Mouse (Mus musculus) embryonic facial prominence, embryonic 12.5 days (tissue): ENCODE results near the gene Cdkn2d. TPM values are rescaled to one million over a fixed set of nuclear protein-coding genes. Genes with fewer than 3 reads are reported as not detected.
"Not testable (repeated sequence)": the region's sequence is repeated elsewhere in the genome, so short reads cannot be mapped to it uniquely, and the experiment has no call there.

ENCODE experiments used
- ATAC-seq: fragments of 200-750 bp; cut with Nextera tagmentation; 2 replicates; pipeline ENCODE4 v1.8.0; 2017; ENCODE audit not compliant: insufficient number of reproducible peaks, insufficient read depth, low FRiP score, low TSS enrichment
- H3K27ac ChIP-seq: fragments of 300-500 bp; sonication (generic); 2 replicates; pipeline ENCODE4 v1.5.1; 2016; ENCODE audit warnings: mild to moderate bottlenecking
- H3K27me3 ChIP-seq: fragments of 300-500 bp; sonication (generic); 2 replicates; pipeline ENCODE4 v1.6.1; 2016; ENCODE audit warnings: mild to moderate bottlenecking, moderate library complexity
- H3K36me3 ChIP-seq: fragments of 300-500 bp; sonication (generic); 2 replicates; pipeline ENCODE4 v1.6.1; 2016; ENCODE audit warnings: mild to moderate bottlenecking
- H3K4me1 ChIP-seq: fragments of 300-500 bp; sonication (generic); 2 replicates; pipeline ENCODE4 v1.6.1; 2016
- H3K4me2 ChIP-seq: fragments of 300-500 bp; sonication (generic); replicated peaks from 2 replicates; pipeline ENCODE4 v1.6.1; 2016; ENCODE audit warnings: mild to moderate bottlenecking, moderate library complexity
- H3K4me3 ChIP-seq: fragments of 300-500 bp; sonication (generic); 2 replicates; pipeline ENCODE4 v1.5.1; 2016; ENCODE audit warnings: mild to moderate bottlenecking
- H3K9ac ChIP-seq: fragments of 300-500 bp; sonication (generic); 2 replicates; pipeline ENCODE4 v1.6.1; 2016; ENCODE audit warnings: mild to moderate bottlenecking, moderate library complexity
- H3K9me3 ChIP-seq: fragments of 300-500 bp; sonication (generic); 2 replicates; pipeline ENCODE4 v1.6.1; 2016; ENCODE audit warnings: mild to moderate bottlenecking, moderate library complexity
- WGBS: fragments of 180-500 bp; shearing (Covaris S2); methylation state at CpG from one replicate; pipeline ENCODE4 v1.1.7; 2016; 5-methylcytosine and 5-hydroxymethylcytosine counted together
- polyA plus RNA-seq: library from polyadenylated mRNA; unstranded; fragments of >200 nt; fragmentation: Nextera tagmentation; extraction: Ambion mirVana; gene quantifications from 2 replicates; pipeline ENCODE4 v1.2.1, GENCODE M21; 2016

Gene Cdkn2d
- polyA plus RNA-seq, 1 experiment from 2014 or later, result 51.7 TPM

DNA sequence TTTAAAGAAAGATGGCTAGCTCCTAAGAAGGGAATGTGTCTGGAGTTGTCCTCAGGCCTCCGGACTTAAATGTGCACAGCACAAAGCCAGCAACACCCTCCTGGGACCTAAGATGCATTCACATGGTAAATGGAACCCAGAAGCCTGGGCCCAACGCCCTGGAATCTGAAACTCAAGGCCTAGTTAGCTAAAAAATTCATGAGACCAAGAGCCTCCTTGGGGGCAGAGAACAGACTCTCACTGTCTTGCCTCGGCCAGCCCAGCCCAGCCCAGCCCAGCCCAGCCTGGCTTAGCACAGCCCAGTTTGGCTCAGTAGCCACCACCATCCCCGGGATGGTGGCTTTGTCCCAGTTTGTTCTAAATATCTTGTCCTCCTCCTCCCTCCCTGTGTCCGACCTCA lies 24.2 kb upstream of the Cdkn2d start:
- no peaks in the 10 kb centered on the region for H3K36me3 ChIP-seq
- no peak overlapping the region for H3K27ac ChIP-seq
- ATAC-seq, result no peak
- WGBS, result 44% methylated on average over 5 of the region's 5 CpGs
- H3K4me1 ChIP-seq, result no peaks in the 10 kb centered on the region
- no peak overlapping the region for H3K9ac ChIP-seq
- no peak overlapping the region for H3K4me3 ChIP-seq
- H3K9me3 ChIP-seq, result peaks cover 6% of the 10 kb centered on the region; the same call in 1 of the 2 replicates
- peaks cover 21% of the 10 kb centered on the region for H3K27me3 ChIP-seq
- no peak overlapping the region for H3K4me2 ChIP-seq

DNA sequence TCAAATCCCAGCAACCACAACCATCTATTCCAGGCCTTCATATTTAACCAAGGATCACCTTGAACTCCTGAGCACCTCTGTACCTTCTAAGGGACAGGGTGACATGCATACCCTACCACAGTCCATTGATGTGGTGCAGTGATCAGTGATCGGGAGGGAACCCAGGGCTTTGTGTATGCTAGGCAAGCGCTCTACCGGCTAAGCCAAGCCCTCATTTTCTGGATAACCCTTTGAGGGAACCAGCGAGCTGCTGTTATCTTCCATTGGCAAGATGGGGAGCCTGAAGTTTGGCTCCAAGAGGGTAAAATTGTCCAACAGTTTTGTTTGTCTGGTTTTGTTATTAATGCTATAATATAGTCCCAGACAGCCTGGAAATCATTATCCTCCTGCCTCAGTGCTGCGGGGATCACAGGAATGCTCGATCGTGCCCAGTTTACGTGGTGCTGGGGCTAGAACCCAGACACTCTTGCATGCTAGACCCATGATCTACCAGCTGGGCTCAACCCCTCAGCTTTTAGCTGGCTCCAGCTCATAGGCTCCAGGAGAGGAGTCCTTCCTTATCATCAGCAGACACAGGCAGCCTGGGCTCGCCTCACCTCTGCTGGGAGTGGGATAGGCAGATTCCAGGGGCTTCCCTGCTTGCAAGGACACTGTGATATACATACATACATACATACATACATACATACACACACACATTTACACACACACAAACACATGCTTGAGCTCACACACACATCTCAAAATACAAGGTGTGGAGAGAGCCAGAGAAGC lies 23.3 kb upstream of the Cdkn2d start:
- Histone ChIP-seq H3K9ac (no peak overlapping the region), H3K4me1 (no peaks in the 10 kb centered on the region), H3K36me3 (no peaks in the 10 kb centered on the region), H3K9me3 (peaks cover 6% of the 10 kb centered on the region; the same call in 1 of the 2 replicates), H3K4me3 (no peak overlapping the region), H3K27me3 (peaks cover 25% of the 10 kb centered on the region), H3K4me2 (no peak overlapping the region), H3K27ac (peak overlapping the region; percentile 26; the same call in 1 of the 2 replicates)
- ATAC-seq, result no peak
- 86% methylated on average over 9 of the region's 9 CpGs for WGBS

GRCm38 (mm10) chr9:21313394-21313793 lies 22.2 kb upstream of the Cdkn2d start:
- Histone ChIP-seq H3K4me3 (no peak overlapping the region), H3K27ac (no peak overlapping the region), H3K9me3 (peaks cover 6% of the 10 kb centered on the region; the same call in 1 of the 2 replicates), H3K27me3 (peaks cover 25% of the 10 kb centered on the region), H3K4me2 (no peak overlapping the region), H3K9ac (no peak overlapping the region), H3K36me3 (no peaks in the 10 kb centered on the region), H3K4me1 (no peaks in the 10 kb centered on the region)
- 0 out of 2 replicates have a peak, but pooled peaks have one; percentile 55 for ATAC-seq
- WGBS, result 9% methylated on average over 11 of the region's 11 CpGs

DNA sequence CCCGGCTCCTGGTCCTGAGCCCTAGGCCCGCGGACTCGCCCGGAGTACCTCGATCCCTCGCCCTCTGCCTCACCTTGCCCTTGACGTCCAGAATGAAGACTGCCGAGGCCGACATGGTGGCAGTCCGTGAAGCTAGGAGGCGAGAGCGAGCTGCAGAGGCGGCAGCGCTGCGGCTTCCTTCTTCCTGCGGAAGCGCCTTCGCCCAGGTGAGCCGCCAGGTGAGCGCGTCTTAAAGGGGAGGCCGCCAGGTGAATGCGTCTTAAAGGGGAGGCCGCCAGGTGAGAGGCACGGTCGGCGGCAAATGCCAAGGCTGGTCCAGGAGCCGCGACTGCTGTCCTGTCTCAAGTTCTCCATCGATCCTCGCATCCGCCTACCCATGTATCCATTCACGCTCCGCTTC lies 20.9 kb upstream of the Cdkn2d start, which contains the start of gene Ap1m2:
TSS of gene Ap1m2 (minus strand) at position 204 of the 400 bp plus-strand sequence.
- Histone ChIP-seq H3K27ac (no peak within 1 kb of the TSS), H3K4me2 (peak within 1 kb of the TSS; percentile 35), H3K4me3 (peak within 1 kb of the TSS; percentile 32), H3K36me3 (no peaks in the 10 kb centered on the region), H3K9me3 (peaks cover 6% of the 10 kb centered on the region; the same call in 1 of the 2 replicates), H3K4me1 (no peaks in the 10 kb centered on the region), H3K27me3 (peaks cover 25% of the 10 kb centered on the region), H3K9ac (peak within 1 kb of the TSS; percentile 20; the same call in 1 of the 2 replicates)
- 7% methylated on average over 35 of the region's 35 CpGs for WGBS
- ATAC-seq, result no peak

DNA sequence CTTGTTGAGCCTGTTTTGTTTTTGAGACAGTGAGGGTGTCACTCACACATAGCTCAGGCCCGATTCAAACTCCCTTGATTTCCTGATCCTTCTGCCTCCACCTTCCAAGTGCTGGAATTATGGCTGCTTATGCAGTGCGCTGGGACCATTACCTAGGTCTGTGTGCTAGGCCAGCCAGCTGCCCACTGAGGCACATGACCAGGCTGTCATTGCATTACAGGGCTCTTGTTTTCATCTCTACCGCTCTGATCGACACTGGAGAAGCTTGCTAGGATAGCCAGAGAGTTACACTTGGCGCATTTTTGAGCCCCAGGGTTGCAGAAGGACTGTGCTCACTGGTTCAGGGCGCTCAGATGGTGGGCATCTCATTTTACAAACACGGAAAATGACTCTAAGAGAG lies 20.5 kb upstream of the Cdkn2d start:
- ATAC-seq, result no peak
- Histone ChIP-seq H3K9me3 (peaks cover 6% of the 10 kb centered on the region; the same call in 1 of the 2 replicates), H3K36me3 (no peaks in the 10 kb centered on the region), H3K27me3 (peaks cover 25% of the 10 kb centered on the region), H3K4me3 (peak overlapping the region; percentile 32), H3K27ac (no peak overlapping the region), H3K4me1 (no peaks in the 10 kb centered on the region), H3K9ac (peak overlapping the region; percentile 20; the same call in 1 of the 2 replicates), H3K4me2 (peak overlapping the region; percentile 35)
- whole genome bisulfite sequencing, result 18% methylated on average over 7 of the region's 7 CpGs

DNA sequence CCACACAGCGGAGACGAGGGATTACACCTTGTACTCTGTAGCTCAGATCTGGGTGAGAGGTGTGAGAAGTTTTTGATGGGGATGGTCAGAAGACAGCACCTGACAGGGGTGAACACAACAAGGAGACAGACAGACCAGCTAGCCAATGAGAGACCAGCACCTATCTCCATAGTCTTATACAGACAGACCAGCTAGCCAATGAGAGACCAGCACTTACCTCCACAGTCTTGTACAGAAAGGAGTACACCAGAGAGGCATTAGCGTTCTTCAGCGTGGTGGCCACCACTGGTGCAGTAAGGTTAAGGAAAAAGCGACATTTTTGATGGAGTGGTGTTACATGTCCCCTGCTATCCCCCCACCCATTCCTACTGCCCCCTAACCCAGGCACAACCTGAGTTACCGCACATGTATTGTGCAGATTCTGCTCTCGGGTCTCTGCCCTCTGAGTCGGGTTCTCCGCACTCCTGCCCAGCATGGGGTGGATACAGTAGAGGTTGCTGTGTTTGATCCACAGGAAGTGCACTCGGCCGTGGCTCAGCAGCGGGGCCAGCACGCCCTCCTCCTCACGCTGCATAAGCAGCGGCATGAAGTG lies 18.0 kb upstream of the Cdkn2d start:
- Histone ChIP-seq H3K36me3 (no peaks in the 10 kb centered on the region), H3K27ac (no peak overlapping the region), H3K4me3 (no peak overlapping the region), H3K9me3 (peaks cover 6% of the 10 kb centered on the region; the same call in 1 of the 2 replicates), H3K9ac (no peak overlapping the region), H3K27me3 (peaks cover 25% of the 10 kb centered on the region), H3K4me1 (no peaks in the 10 kb centered on the region), H3K4me2 (no peak overlapping the region)
- peak; percentile 7; the same call in 1 of the 2 replicates for ATAC-seq
- WGBS, result 71% methylated on average over 15 of the region's 15 CpGs

DNA sequence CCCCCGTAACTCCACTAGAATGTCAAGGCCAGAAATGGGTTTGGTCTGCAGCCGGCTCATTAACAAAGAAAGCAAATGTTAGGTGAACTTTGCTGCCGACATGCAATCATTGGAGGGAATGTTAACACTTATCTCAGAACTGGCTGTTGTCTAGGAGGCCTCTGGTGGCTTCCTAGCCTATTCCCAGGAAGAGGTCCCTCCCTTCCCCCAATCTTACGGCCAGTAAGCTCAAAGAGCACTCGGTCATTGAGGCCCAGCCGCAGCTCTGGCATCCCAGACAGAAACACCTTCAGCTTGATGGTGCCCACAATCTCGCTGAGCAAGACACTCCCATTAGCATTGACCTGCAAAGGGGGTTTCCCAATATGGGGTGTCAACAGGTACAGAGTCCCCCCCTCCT lies 13.9 kb upstream of the Cdkn2d start:
- 0 out of 2 replicates have a peak, but pooled peaks cover under 1% of the 10 kb centered on the region for H3K27me3 ChIP-seq
- no peaks in the 10 kb centered on the region for H3K4me1 ChIP-seq
- no peak overlapping the region for H3K9ac ChIP-seq
- ATAC-seq, result no peak
- 0 out of 2 replicates have a peak, but pooled peaks cover 4% of the 10 kb centered on the region for H3K9me3 ChIP-seq
- peaks cover 4% of the 10 kb centered on the region; the same call in 1 of the 2 replicates for H3K36me3 ChIP-seq
- no peak overlapping the region for H3K27ac ChIP-seq
- H3K4me2 ChIP-seq, result no peak overlapping the region
- WGBS, result 76% methylated on average over 7 of the region's 7 CpGs
- H3K4me3 ChIP-seq, result no peak overlapping the region

DNA sequence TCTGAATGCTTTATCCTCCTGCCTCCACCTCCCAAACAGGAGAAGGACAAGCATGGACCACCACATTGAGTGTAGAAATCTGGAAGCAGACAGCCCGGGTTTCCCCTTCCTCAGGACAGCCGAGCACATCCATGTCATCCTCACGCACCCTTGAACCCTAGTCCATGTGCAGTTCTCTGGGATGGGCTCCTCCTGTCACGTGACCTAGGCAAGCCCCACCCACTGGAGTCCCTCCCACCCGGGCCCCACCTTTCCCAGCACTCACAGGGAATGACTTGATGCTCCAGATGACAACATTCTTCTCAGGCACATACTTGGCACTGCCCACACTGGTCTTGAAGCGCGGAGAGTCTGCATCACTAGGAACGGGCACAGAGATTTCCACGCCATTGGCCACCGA lies 7.8 kb upstream of the Cdkn2d start:
- 0 out of 2 replicates have a peak, but pooled peaks have one; percentile 28 for ATAC-seq
- WGBS, result 87% methylated on average over 10 of the region's 10 CpGs
- Histone ChIP-seq H3K4me2 (no peak overlapping the region), H3K9ac (no peak overlapping the region), H3K9me3 (0 out of 2 replicates have a peak, but pooled peaks cover 4% of the 10 kb centered on the region), H3K4me1 (no peaks in the 10 kb centered on the region), H3K27ac (no peak overlapping the region), H3K36me3 (peaks cover 4% of the 10 kb centered on the region; the same call in 1 of the 2 replicates), H3K4me3 (no peak overlapping the region), H3K27me3 (no peaks in the 10 kb centered on the region)

GRCm38 (mm10) chr9:21292271-21292670 lies 1.1 kb upstream of the Cdkn2d start:
- H3K4me1 ChIP-seq, result peaks cover 17% of the 10 kb centered on the region
- H3K9me3 ChIP-seq, result no peaks in the 10 kb centered on the region
- H3K4me3 ChIP-seq, result no peak overlapping the region
- no peak overlapping the region for H3K4me2 ChIP-seq
- WGBS, result 89% methylated on average over 3 of the region's 3 CpGs
- H3K36me3 ChIP-seq, result no peaks in the 10 kb centered on the region
- no peak for ATAC-seq
- no peak overlapping the region for H3K9ac ChIP-seq
- no peaks in the 10 kb centered on the region for H3K27me3 ChIP-seq
- H3K27ac ChIP-seq, result no peak overlapping the region

GRCm38 (mm10) chr9:21291868-21292267 lies 661 bp upstream of the Cdkn2d start:
- WGBS, result 19% methylated on average over 7 of the region's 7 CpGs
- peaks cover 21% of the 10 kb centered on the region for H3K4me1 ChIP-seq
- peak overlapping the region; percentile 35 for H3K4me2 ChIP-seq
- not testable (repeated sequence) for H3K9me3 ChIP-seq, H3K36me3 ChIP-seq, ATAC-seq, H3K27me3 ChIP-seq
- H3K4me3 ChIP-seq, result peak overlapping the region; percentile 68
- 0 out of 2 replicates have a peak overlapping the region, but pooled peaks have one; percentile 6 for H3K9ac ChIP-seq
- H3K27ac ChIP-seq, result peak overlapping the region; percentile 86

DNA sequence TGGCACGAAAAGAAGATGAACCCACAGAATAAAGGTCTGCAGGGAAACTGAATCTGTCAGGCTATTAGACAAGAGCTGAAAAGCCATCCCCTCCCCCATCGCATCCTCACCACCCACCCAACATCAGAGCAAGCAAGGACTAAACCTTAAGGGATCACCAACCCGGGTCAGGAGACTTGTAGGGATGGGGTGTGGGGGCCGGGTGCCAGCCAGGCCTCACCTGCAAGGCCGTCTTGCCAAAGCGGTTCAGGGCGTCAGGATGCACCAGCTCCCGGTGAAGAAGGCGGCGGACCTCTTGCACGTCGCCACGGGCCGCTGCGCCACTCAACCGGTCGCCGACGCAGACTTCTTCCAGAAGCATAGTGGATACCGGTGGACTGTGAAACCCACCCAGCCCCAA lies 618 bp downstream of the Cdkn2d start:
- no peak for ATAC-seq
- no peaks in the 10 kb centered on the region for H3K36me3 ChIP-seq
- H3K9me3 ChIP-seq, result no peaks in the 10 kb centered on the region
- H3K27me3 ChIP-seq, result no peaks in the 10 kb centered on the region
- peak overlapping the region; percentile 66 for H3K27ac ChIP-seq
- H3K9ac ChIP-seq, result peak overlapping the region; percentile 71
- H3K4me2 ChIP-seq, result peak overlapping the region; percentile 86
- peaks cover 27% of the 10 kb centered on the region for H3K4me1 ChIP-seq
- under 1% methylated on average over 20 of the region's 20 CpGs for WGBS
- H3K4me3 ChIP-seq, result peak overlapping the region; percentile 68
